Mouse (Mus musculus) ES-E14 (cell line): ENCODE data around the gene Cnot3. TPM values are rescaled to one million over a fixed set of nuclear protein-coding genes. Genes with fewer than 3 reads are reported as not detected.
A peak's percentile ranks its signal among the peaks of the same experiment; 100 is the strongest.

Experiments used
- DNase-seq: peaks from one replicate; pipeline ENCODE4 v3.0.0-alpha.2; 2013; ENCODE audit warnings: low read depth, low spot score
- H3K27ac ChIP-seq: 2 replicates; pipeline ENCODE4 v1.5.1; 2012; ENCODE audit warnings: low read depth, mild to moderate bottlenecking, low read length, moderate library complexity, mixed read lengths; ENCODE audit not compliant: poor library complexity, insufficient read depth, severe bottlenecking
- H3K36me3 ChIP-seq: 2 replicates; pipeline ENCODE4 v1.6.1; 2012; ENCODE audit warnings: mild to moderate bottlenecking, low read length, moderate library complexity, mixed read lengths; ENCODE audit not compliant: control insufficient read depth, poor library complexity, insufficient read depth, severe bottlenecking
- H3K4me1 ChIP-seq, 2 experiments: fragments of 150-350 bp in 1 of 2; sonication (generic) in 1 of 2; 2 replicates each; pipeline ENCODE4 v1.6.1; 2012; ENCODE audit warnings: low read length in 2 of 2, mild to moderate bottlenecking in 1 of 2, mixed read lengths in 1 of 2; ENCODE audit not compliant: control insufficient read depth in 2 of 2, insufficient read depth in 2 of 2, poor library complexity in 1 of 2
- H3K4me3 ChIP-seq, 2 experiments: fragments of 150-350 bp in 1 of 2; sonication (generic) in 1 of 2; 2 replicates each; pipeline ENCODE4 v1.5.1; 2012; ENCODE audit warnings: low read length in 2 of 2, low read depth in 1 of 2, mild to moderate bottlenecking in 1 of 2, mixed read lengths in 1 of 2; ENCODE audit not compliant: insufficient read depth in 1 of 2, poor library complexity in 1 of 2, severe bottlenecking in 1 of 2
- H3K9ac ChIP-seq: 2 replicates; pipeline ENCODE4 v1.6.1; 2012; ENCODE audit warnings: low read depth, mild to moderate bottlenecking, low read length, mixed read lengths; ENCODE audit not compliant: poor library complexity, insufficient read depth, severe bottlenecking
- H3K9me3 ChIP-seq: fragments of 150-350 bp; sonication (generic); 2 replicates; pipeline ENCODE4 v1.6.1; 2012; ENCODE audit warnings: low read depth, mild to moderate bottlenecking, low read length; ENCODE audit not compliant: control insufficient read depth, insufficient read depth
- CHD2 ChIP-seq: IDR thresholded peaks from 2 replicates; pipeline ENCODE4 v1.6.1; 2014; ENCODE audit warnings: mild to moderate bottlenecking, low read depth, low read length, inconsistent platforms
- HCFC1 ChIP-seq: IDR thresholded peaks from 2 replicates; pipeline ENCODE4 v1.6.1; 2012; ENCODE audit warnings: low read length, inconsistent platforms, borderline replicate concordance; ENCODE audit not compliant: insufficient read depth
- MAFK ChIP-seq: IDR thresholded peaks from 2 replicates; pipeline ENCODE4 v1.6.1; 2014; ENCODE audit warnings: mild to moderate bottlenecking, low read depth, low read length, inconsistent platforms; ENCODE audit not compliant: insufficient read depth
- ZC3H11A ChIP-seq: IDR thresholded peaks from 2 replicates; pipeline ENCODE4 v1.6.1; 2012; ENCODE audit warnings: low read depth, mild to moderate bottlenecking, inconsistent platforms, low read length, borderline replicate concordance
- ZNF384 ChIP-seq: IDR thresholded peaks from 2 replicates; pipeline ENCODE4 v1.6.1; 2012; ENCODE audit warnings: low read depth, low read length, inconsistent platforms
- in situ Hi-C, 2 experiments: fragments of 600-800 bp; cut with MboI; formaldehyde crosslinking; loops; one replicate each; pipeline ENCODE4 v1.15.1; 2025; ENCODE audit warnings: low sequenced_read_pairs in 2 of 2, inconsistent platforms in 1 of 2; ENCODE audit not compliant: unreplicated experiment in 2 of 2
- total RNA-seq: library from RNA; depleted of rRNA; stranded (reverse); fragments of 300-350 nt; gene quantifications from 2 replicates; pipeline ENCODE4 v1.2.3, GENCODE M21; 2012

The Cnot3 gene
- total RNA-seq, 1 experiment: 47.3 TPM

GRCm38 (mm10) chr7:3674507-3675227 is 29.6 kb downstream of the Cnot3 start:
- DNase-seq: peak; percentile 88
- Histone ChIP-seq H3K27ac (no peak overlapping the region), H3K9me3 (no peaks in the 10 kb centered on the region), H3K36me3 (peaks cover 3% of the 10 kb centered on the region; the same call in 1 of the 2 replicates), H3K4me3 (no peak overlapping the region), H3K9ac (no peak overlapping the region), H3K4me1 (peaks cover 0 to 6% of the 10 kb centered on the region in 2 experiments; a peak in 1 of 4 replicates)
- in situ Hi-C loops: no loop called here
- no peak for TF ChIP-seq CHD2
- no peak for TF ChIP-seq ZNF384
- no peak for TF ChIP-seq MAFK
- 0 out of 2 replicates have a peak, but pooled peaks have one; percentile 34 for TF ChIP-seq ZC3H11A
- TF ChIP-seq HCFC1: no peak

- in situ Hi-C loops: no loop called here
- no peak for TF ChIP-seq CHD2
- TF ChIP-seq ZC3H11A: no peak
- no peak for TF ChIP-seq HCFC1
- TF ChIP-seq ZNF384: no peak
- TF ChIP-seq MAFK: no peak
These were observed 30.1 kb downstream of the Cnot3 start for GRCm38 (mm10) chr7:3675228-3675548.

GRCm38 (mm10) chr7:3676371-3676770 is 31.3 kb downstream of the Cnot3 start:
- no peak for TF ChIP-seq ZNF384
- TF ChIP-seq HCFC1: no peak
- TF ChIP-seq CHD2: no peak
- no peak for TF ChIP-seq MAFK
- no peak for TF ChIP-seq ZC3H11A
- no peak overlapping the region for H3K4me3 ChIP-seq
- no peaks in the 10 kb centered on the region for H3K9me3 ChIP-seq
- no peak for DNase-seq
- H3K4me1 ChIP-seq: peaks cover 0 to 6% of the 10 kb centered on the region in 2 experiments; a peak in 1 of 4 replicates
- H3K36me3 ChIP-seq: peaks cover 3% of the 10 kb centered on the region; the same call in 1 of the 2 replicates
- in situ Hi-C loops: no loop called here
- no peak overlapping the region for H3K9ac ChIP-seq
- H3K27ac ChIP-seq: no peak overlapping the region

More at GRCm38 (mm10) chr7:3675228-3675548, 30.1 kb downstream of the Cnot3 start:
- Histone ChIP-seq H3K4me3 (no peak overlapping the region), H3K9ac (no peak overlapping the region), H3K27ac (no peak overlapping the region), H3K4me1 (peaks cover 0 to 6% of the 10 kb centered on the region in 2 experiments; a peak in 1 of 4 replicates), H3K9me3 (no peaks in the 10 kb centered on the region), H3K36me3 (peaks cover 3% of the 10 kb centered on the region; the same call in 1 of the 2 replicates)
- no peak for DNase-seq

- Histone ChIP-seq H3K4me1 (peaks cover 0 to 6% of the 10 kb centered on the region in 2 experiments; a peak in 1 of 4 replicates), H3K36me3 (peaks cover 5% of the 10 kb centered on the region; the same call in 1 of the 2 replicates), H3K9me3 (no peaks in the 10 kb centered on the region), H3K4me3 (no peak within 1 kb of the TSS), H3K27ac (no peak within 1 kb of the TSS), H3K9ac (no peak within 1 kb of the TSS)
- in situ Hi-C loops: no loop called here
- no peak for DNase-seq
- no peak for TF ChIP-seq HCFC1
- TF ChIP-seq ZC3H11A: no peak
- TF ChIP-seq CHD2: no peak
These were observed 32.3 kb downstream of the Cnot3 start, which contains the start of gene Tmc4 for GRCm38 (mm10) chr7:3677342-3677741. Gene Tmc4, minus strand, starts transcription at chr7:3677553.
